Mouse (Mus musculus) megakaryocyte-erythroid progenitor cell, adult 5-6 weeks (primary cell): Measurements from ENCODE around the gene Olfr912. TPM values are rescaled to one million over a fixed set of nuclear protein-coding genes. Genes with fewer than 3 reads are reported as not detected.

Experiments used
- ATAC-seq: replicated peaks from 2 replicates; pipeline ENCODE4 v1.8.0; 2016; ENCODE audit warnings: mild to moderate bottlenecking, inconsistent platforms; ENCODE audit not compliant: severe bottlenecking, poor library complexity, low FRiP score, low TSS enrichment
- total RNA-seq, 2 experiments: library from RNA; stranded (forward) in 1 of 2; stranded (reverse) in 1 of 2; fragments of 200-1000, 215-1000 nt in 1 of 2; fragments of >200 nt in 1 of 2; fragmentation: Nextera tagmentation in 1 of 2; gene quantifications; 2 replicates each; pipeline ENCODE4 v1.2.3; 2014 to 2017

The Olfr912 gene
- not detected in 2 replicates for total RNA-seq (2014; fragmentation: Nextera tagmentation)
- not detected in 2 replicates for total RNA-seq (2017)

DNA sequence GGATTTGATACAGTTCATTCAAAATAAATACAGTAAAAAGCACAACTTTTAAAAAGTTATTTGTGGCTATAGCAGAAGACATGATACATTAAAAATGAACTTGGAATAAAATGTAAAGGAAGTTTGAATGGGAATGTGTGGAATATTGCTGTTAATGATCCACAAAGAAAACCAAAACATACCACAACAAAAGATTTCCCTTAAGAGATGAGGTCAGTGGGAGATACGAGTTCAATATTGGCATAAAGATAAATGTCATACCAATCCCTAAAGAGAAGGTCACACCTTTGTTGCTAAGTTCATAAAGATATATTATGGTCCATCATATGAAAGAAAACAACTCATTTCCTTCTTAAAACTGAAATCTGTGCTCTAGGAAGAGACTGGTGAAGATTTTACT is at the start of gene Olfr912:
Olfr912 (plus strand) TSS at position 301 of the 400 bp plus-strand sequence.
- ATAC-seq: no peak

DNA sequence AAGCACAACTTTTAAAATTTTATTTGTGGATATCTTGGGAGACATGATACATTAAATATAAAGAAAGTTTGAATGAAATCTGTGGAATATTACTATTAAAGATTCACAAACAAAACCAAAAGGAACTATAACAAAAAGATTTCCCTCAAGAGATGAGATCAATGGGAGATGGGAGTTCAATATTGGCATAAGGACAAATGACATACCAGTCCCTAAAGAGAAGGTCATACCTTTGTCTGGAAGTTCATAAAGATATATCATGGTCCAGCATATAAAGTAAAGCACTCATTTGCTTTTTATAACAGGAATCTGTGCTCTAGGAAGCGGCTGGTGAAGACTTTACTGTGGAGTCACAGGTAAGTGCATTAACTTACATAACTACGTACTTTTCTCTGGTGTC is 42.4 kb upstream of the Olfr912 start, which contains the start of gene Olfr910:
Olfr910 (plus strand) TSS at position 301 of the 400 bp plus-strand sequence.
- no peak for ATAC-seq

DNA sequence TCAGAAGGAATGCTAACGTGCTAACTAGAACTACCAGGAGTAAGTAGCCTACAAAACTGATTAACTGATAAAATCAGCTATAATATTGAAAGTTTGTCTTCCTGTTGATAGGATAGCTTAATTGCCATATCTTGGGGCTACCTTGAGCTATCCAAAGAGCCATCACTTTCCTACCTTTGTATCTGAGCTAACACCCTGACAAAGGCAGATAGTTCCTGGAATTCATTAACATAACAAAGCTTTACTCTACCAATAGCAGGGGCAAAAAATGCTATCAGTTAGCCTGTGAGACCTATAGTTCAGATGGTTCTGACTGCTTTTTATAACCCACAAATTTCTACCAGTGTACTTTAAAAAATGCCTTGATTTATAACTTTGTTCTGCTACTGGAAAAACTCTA is 11.1 kb downstream of the Olfr912 start:
- ATAC-seq: no peak

DNA sequence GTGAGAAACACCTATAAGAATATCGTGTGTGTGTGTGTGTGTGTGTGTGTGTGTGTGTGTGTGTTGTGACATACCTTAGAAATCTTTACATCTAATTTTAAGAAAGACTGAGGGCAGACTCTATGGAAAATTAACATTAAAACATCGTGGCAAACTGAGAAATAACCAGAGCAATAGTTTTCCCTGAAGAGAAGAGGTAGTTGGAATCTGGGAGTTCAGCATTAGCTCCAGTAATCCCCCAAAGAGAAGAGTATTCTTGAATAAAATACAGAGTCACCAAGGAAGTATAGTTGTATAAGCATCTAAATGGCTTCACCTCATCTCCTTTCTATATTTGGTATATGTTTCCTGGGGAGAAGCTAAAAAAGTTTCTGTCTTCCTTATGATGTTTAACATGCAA is 12.5 kb downstream of the Olfr912 start, which contains the start of gene Olfr913:
Olfr913 (plus strand) TSS at position 301 of the 400 bp plus-strand sequence.
- no peak for ATAC-seq

DNA sequence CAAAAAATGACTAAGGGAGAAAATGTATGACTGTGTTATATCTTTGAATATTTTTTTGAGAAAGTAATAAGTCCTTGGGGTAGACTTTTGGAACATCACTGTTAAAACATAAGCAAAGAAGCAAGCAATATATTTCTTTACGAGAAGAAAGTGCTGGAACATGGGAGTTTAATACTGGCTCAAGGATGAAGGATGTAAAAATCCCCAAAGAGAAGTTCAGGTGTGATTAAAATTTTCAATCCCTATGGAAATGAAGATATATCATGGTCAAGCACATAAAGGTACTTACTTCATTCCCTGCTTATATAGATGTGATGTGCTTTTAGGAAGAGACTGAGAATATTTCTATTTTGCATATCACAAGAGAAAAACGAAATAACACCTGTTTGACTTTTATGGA is 24.8 kb downstream of the Olfr912 start, which contains the start of gene Olfr914:
Olfr914 (plus strand) TSS at position 301 of the 400 bp plus-strand sequence.
- no peak for ATAC-seq

DNA sequence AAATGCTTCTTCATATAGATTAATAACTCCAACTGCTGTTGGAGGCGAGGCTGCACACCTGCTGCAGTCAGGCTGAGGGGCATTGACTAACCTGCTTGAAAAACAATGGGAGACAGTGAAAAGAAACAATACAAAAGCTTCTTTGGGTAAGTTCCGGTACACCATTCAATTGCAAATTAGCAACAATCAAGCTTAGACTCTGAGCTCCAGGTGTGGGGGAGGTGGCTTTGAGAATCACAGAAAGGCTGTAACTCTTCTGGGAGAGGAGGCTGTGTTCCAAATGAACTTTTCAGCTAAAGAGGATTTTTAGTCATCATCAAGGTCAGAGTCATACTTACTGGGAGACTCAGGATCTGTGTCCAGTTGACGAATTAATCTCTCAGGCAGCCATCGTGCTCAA is 52.4 kb downstream of the Olfr912 start:
- no peak for ATAC-seq

Other genes starting within 250 kb of the Olfr912 start
- gene Olfr898, start 231.8 kb upstream of the Olfr912 start, total RNA-seq (2014; fragmentation: Nextera tagmentation): not detected in 2 replicates
- gene Olfr898, start 231.8 kb upstream of the Olfr912 start, total RNA-seq (2017): not detected in 2 replicates
- not detected in 2 replicates for gene Olfr250, start 213.3 kb upstream of the Olfr912 start, total RNA-seq (2014; fragmentation: Nextera tagmentation)
- not detected in 2 replicates for gene Olfr250, start 213.3 kb upstream of the Olfr912 start, total RNA-seq (2017)
- not detected in 2 replicates for gene Olfr251, start 203.1 kb upstream of the Olfr912 start, total RNA-seq (2014; fragmentation: Nextera tagmentation)
- gene Olfr251, start 203.1 kb upstream of the Olfr912 start, total RNA-seq (2017): not detected in 2 replicates
- gene Olfr147, start 178.5 kb upstream of the Olfr912 start, total RNA-seq (2014; fragmentation: Nextera tagmentation): not detected in 2 replicates
- not detected in 2 replicates for gene Olfr147, start 178.5 kb upstream of the Olfr912 start, total RNA-seq (2017)
- not detected in 2 replicates for gene Olfr901, start 150.7 kb upstream of the Olfr912 start, total RNA-seq (2014; fragmentation: Nextera tagmentation)
- gene Olfr901, start 150.7 kb upstream of the Olfr912 start, total RNA-seq (2017): not detected in 2 replicates
- gene Olfr902, start 132.5 kb upstream of the Olfr912 start, total RNA-seq (2014; fragmentation: Nextera tagmentation): not detected in 2 replicates
- gene Olfr902, start 132.5 kb upstream of the Olfr912 start, total RNA-seq (2017): not detected in 2 replicates
- gene Olfr904, start 117.0 kb upstream of the Olfr912 start, total RNA-seq (2014; fragmentation: Nextera tagmentation): not detected in 2 replicates
- gene Olfr904, start 117.0 kb upstream of the Olfr912 start, total RNA-seq (2017): not detected in 2 replicates
- not detected in 2 replicates for gene Olfr905, start 109.1 kb upstream of the Olfr912 start, total RNA-seq (2014; fragmentation: Nextera tagmentation)
- not detected in 2 replicates for gene Olfr905, start 109.1 kb upstream of the Olfr912 start, total RNA-seq (2017)
- gene Olfr906, start 93.1 kb upstream of the Olfr912 start, total RNA-seq (2014; fragmentation: Nextera tagmentation): not detected in 2 replicates
- not detected in 2 replicates for gene Olfr906, start 93.1 kb upstream of the Olfr912 start, total RNA-seq (2017)
- not detected in 2 replicates for gene Olfr907, start 84.4 kb upstream of the Olfr912 start, total RNA-seq (2014; fragmentation: Nextera tagmentation)
- gene Olfr907, start 84.4 kb upstream of the Olfr912 start, total RNA-seq (2017): not detected in 2 replicates
- gene Olfr911-ps1, start 58.6 kb upstream of the Olfr912 start, total RNA-seq (2014; fragmentation: Nextera tagmentation): not detected in 2 replicates
- gene Olfr911-ps1, start 58.6 kb upstream of the Olfr912 start, total RNA-seq (2017): not detected in 2 replicates
- gene Olfr910, start 42.3 kb upstream of the Olfr912 start, total RNA-seq (2014; fragmentation: Nextera tagmentation): not detected in 2 replicates
- not detected in 2 replicates for gene Olfr910, start 42.3 kb upstream of the Olfr912 start, total RNA-seq (2017)
- not detected in 2 replicates for gene Olfr913, start 12.6 kb downstream of the Olfr912 start, total RNA-seq (2014; fragmentation: Nextera tagmentation)
- not detected in 2 replicates for gene Olfr913, start 12.6 kb downstream of the Olfr912 start, total RNA-seq (2017)
- gene Olfr914, start 24.9 kb downstream of the Olfr912 start, total RNA-seq (2014; fragmentation: Nextera tagmentation): not detected in 2 replicates
- not detected in 2 replicates for gene Olfr914, start 24.9 kb downstream of the Olfr912 start, total RNA-seq (2017)
- not detected in 2 replicates for gene Olfr916, start 79.7 kb downstream of the Olfr912 start, total RNA-seq (2014; fragmentation: Nextera tagmentation)
- gene Olfr916, start 79.7 kb downstream of the Olfr912 start, total RNA-seq (2017): not detected in 2 replicates
- gene Olfr917, start 85.7 kb downstream of the Olfr912 start, total RNA-seq (2014; fragmentation: Nextera tagmentation): not detected in 2 replicates
- gene Olfr917, start 85.7 kb downstream of the Olfr912 start, total RNA-seq (2017): not detected in 2 replicates
- not detected in 2 replicates for gene Olfr918, start 94.4 kb downstream of the Olfr912 start, total RNA-seq (2014; fragmentation: Nextera tagmentation)
- gene Olfr918, start 94.4 kb downstream of the Olfr912 start, total RNA-seq (2017): not detected in 2 replicates
- gene Olfr919, start 123.5 kb downstream of the Olfr912 start, total RNA-seq (2014; fragmentation: Nextera tagmentation): not detected in 2 replicates
- gene Olfr919, start 123.5 kb downstream of the Olfr912 start, total RNA-seq (2017): not detected in 2 replicates
- gene Vwa5a, start 138.1 kb downstream of the Olfr912 start, total RNA-seq (2014; fragmentation: Nextera tagmentation): 12.3 and 16.2 TPM in 2 replicates
- 19.6 and 21.5 TPM in 2 replicates for gene Vwa5a, start 138.1 kb downstream of the Olfr912 start, total RNA-seq (2017)
- gene Olfr920, start 172.1 kb downstream of the Olfr912 start, total RNA-seq (2014; fragmentation: Nextera tagmentation): 0.15 TPM in 1 of 2 replicates, not detected in the other
- gene Olfr920, start 172.1 kb downstream of the Olfr912 start, total RNA-seq (2017): 0.19 and 0.33 TPM in 2 replicates
- not detected in 2 replicates for gene Olfr921, start 192.9 kb downstream of the Olfr912 start, total RNA-seq (2014; fragmentation: Nextera tagmentation)
- gene Olfr921, start 192.9 kb downstream of the Olfr912 start, total RNA-seq (2017): not detected in 2 replicates
- not detected in 2 replicates for gene Olfr922, start 234.4 kb downstream of the Olfr912 start, total RNA-seq (2014; fragmentation: Nextera tagmentation)
- gene Olfr922, start 234.4 kb downstream of the Olfr912 start, total RNA-seq (2017): not detected in 2 replicates
- gene Olfr923, start 246.4 kb downstream of the Olfr912 start, total RNA-seq (2014; fragmentation: Nextera tagmentation): not detected in 2 replicates
- not detected in 2 replicates for gene Olfr923, start 246.4 kb downstream of the Olfr912 start, total RNA-seq (2017)